Mouse (Mus musculus) stomach, embryonic 15.5 days (tissue): ENCODE measurements at regions not wholly inside any gene's neighbourhood (a gene's known extent, or its start where the extent isn't known, plus 50 kb on each side); places are given as distances from the start of the nearest gene placed in this dataset.
A peak's percentile ranks its signal among the peaks of the same experiment; 100 is the strongest.

Source experiments
- ATAC-seq: fragments of 200-750 bp; cut with Nextera tagmentation; 2 replicates; pipeline ENCODE4 v1.8.0; 2017; ENCODE audit warnings: low read depth, moderate number of reproducible peaks, moderate TSS enrichment; ENCODE audit not compliant: insufficient read depth, low FRiP score
- H3K27ac ChIP-seq: fragments of 300-500 bp; sonication (generic); 2 replicates; pipeline ENCODE4 v1.5.1; 2015; ENCODE audit warnings: mild to moderate bottlenecking, inconsistent platforms
- H3K27me3 ChIP-seq: fragments of 300-500 bp; sonication (generic); replicated peaks from 2 replicates; pipeline ENCODE4 v1.6.1; 2015; ENCODE audit warnings: inconsistent platforms
- H3K36me3 ChIP-seq: fragments of 300-500 bp; sonication (generic); 2 replicates; pipeline ENCODE4 v1.6.1; 2015; ENCODE audit warnings: inconsistent platforms
- H3K4me1 ChIP-seq: fragments of 300-500 bp; sonication (generic); 2 replicates; pipeline ENCODE4 v1.6.1; 2015; ENCODE audit warnings: inconsistent platforms
- H3K4me2 ChIP-seq: fragments of 300-500 bp; sonication (generic); 2 replicates; pipeline ENCODE4 v1.6.1; 2015; ENCODE audit warnings: mild to moderate bottlenecking, inconsistent platforms
- H3K4me3 ChIP-seq: fragments of 300-500 bp; sonication (generic); replicated peaks from 2 replicates; pipeline ENCODE4 v1.5.1; 2015; ENCODE audit warnings: inconsistent platforms
- H3K9ac ChIP-seq: fragments of 300-500 bp; sonication (generic); 2 replicates; pipeline ENCODE4 v1.6.1; 2015; ENCODE audit warnings: inconsistent platforms
- H3K9me3 ChIP-seq: fragments of 300-500 bp; sonication (generic); 2 replicates; pipeline ENCODE4 v1.6.1; 2016; ENCODE audit warnings: inconsistent platforms
- WGBS: fragments of 180-500 bp; shearing (Covaris S2); methylation state at CpG from one replicate; pipeline ENCODE4 v1.1.7; 2015; 5-methylcytosine and 5-hydroxymethylcytosine counted together

- Histone ChIP-seq H3K27me3 (no peaks in the 10 kb centered on the region), H3K36me3 (no peaks in the 10 kb centered on the region), H3K4me2 (no peak overlapping the region), H3K4me1 (no peaks in the 10 kb centered on the region), H3K9me3 (no peaks in the 10 kb centered on the region), H3K4me3 (no peak overlapping the region), H3K27ac (no peak overlapping the region), H3K9ac (no peak overlapping the region)
- ATAC-seq = no peak
- 80% methylated on average over 4 of the region's 4 CpGs for WGBS
Observed at GRCm38 (mm10) chr3:143750128-143750527, 454.9 kb downstream of the Lmo4 start.

GRCm38 (mm10) chr3:143743649-143744048 is 461.4 kb downstream of the Lmo4 start:
- Histone ChIP-seq H3K27me3 (no peaks in the 10 kb centered on the region), H3K36me3 (no peaks in the 10 kb centered on the region), H3K9ac (no peak overlapping the region), H3K27ac (peak overlapping the region; percentile 59; the same call in 1 of the 2 replicates), H3K9me3 (no peaks in the 10 kb centered on the region), H3K4me2 (peak overlapping the region; percentile 38), H3K4me3 (peak overlapping the region; percentile 18; the same call in 1 of the 2 replicates), H3K4me1 (0 out of 2 replicates have a peak, but pooled peaks cover 3% of the 10 kb centered on the region)
- no peak for ATAC-seq
- 35% methylated on average over 7 of the region's 7 CpGs for WGBS

GRCm38 (mm10) chr3:143742786-143743571 is 462.0 kb downstream of the Lmo4 start:
- Histone ChIP-seq H3K36me3 (no peaks in the 10 kb centered on the region), H3K27ac (peak overlapping the region; percentile 59; the same call in 1 of the 2 replicates), H3K27me3 (no peaks in the 10 kb centered on the region), H3K9ac (no peak overlapping the region), H3K4me3 (peak overlapping the region; percentile 18), H3K4me2 (peak overlapping the region; percentile 38), H3K9me3 (no peaks in the 10 kb centered on the region), H3K4me1 (0 out of 2 replicates have a peak, but pooled peaks cover 3% of the 10 kb centered on the region)
- WGBS = 48% methylated on average over 17 of the region's 17 CpGs
- ATAC-seq = peak; percentile 79

- ATAC-seq = no peak
- no peak overlapping the region for H3K27ac ChIP-seq
- no peaks in the 10 kb centered on the region for H3K9me3 ChIP-seq
- H3K27me3 ChIP-seq = no peaks in the 10 kb centered on the region
- no peak overlapping the region for H3K4me2 ChIP-seq
- H3K36me3 ChIP-seq = no peaks in the 10 kb centered on the region
- H3K4me3 ChIP-seq = no peak overlapping the region
- WGBS = 67% methylated on average over 3 of the region's 3 CpGs
- H3K4me1 ChIP-seq = 0 out of 2 replicates have a peak, but pooled peaks cover 1% of the 10 kb centered on the region
- H3K9ac ChIP-seq = no peak overlapping the region
Observed at GRCm38 (mm10) chr3:143738676-143739075, 466.3 kb downstream of the Lmo4 start.

GRCm38 (mm10) chr3:143737844-143738243 is 467.2 kb downstream of the Lmo4 start:
- H3K36me3 ChIP-seq = no peaks in the 10 kb centered on the region
- no peak overlapping the region for H3K4me2 ChIP-seq
- no peak overlapping the region for H3K9ac ChIP-seq
- H3K4me3 ChIP-seq = no peak overlapping the region
- no peak for ATAC-seq
- H3K27ac ChIP-seq = no peak overlapping the region
- H3K9me3 ChIP-seq = no peaks in the 10 kb centered on the region
- H3K27me3 ChIP-seq = no peaks in the 10 kb centered on the region
- no peaks in the 10 kb centered on the region for H3K4me1 ChIP-seq
- 79% methylated on average over 6 of the region's 6 CpGs for WGBS

GRCm38 (mm10) chr3:143736651-143737398 is 468.2 kb downstream of the Lmo4 start:
- no peak overlapping the region for H3K9ac ChIP-seq
- WGBS = 71% methylated on average over 6 of the region's 6 CpGs
- no peak overlapping the region for H3K4me2 ChIP-seq
- no peaks in the 10 kb centered on the region for H3K4me1 ChIP-seq
- no peaks in the 10 kb centered on the region for H3K27me3 ChIP-seq
- no peak overlapping the region for H3K27ac ChIP-seq
- H3K36me3 ChIP-seq = no peaks in the 10 kb centered on the region
- H3K4me3 ChIP-seq = no peak overlapping the region
- no peak for ATAC-seq
- no peaks in the 10 kb centered on the region for H3K9me3 ChIP-seq

GRCm38 (mm10) chr3:143734791-143735190 is 470.2 kb downstream of the Lmo4 start:
- Histone ChIP-seq H3K4me3 (no peak overlapping the region), H3K4me2 (no peak overlapping the region), H3K4me1 (no peaks in the 10 kb centered on the region), H3K9ac (no peak overlapping the region), H3K9me3 (no peaks in the 10 kb centered on the region), H3K27ac (no peak overlapping the region), H3K36me3 (no peaks in the 10 kb centered on the region), H3K27me3 (no peaks in the 10 kb centered on the region)
- no peak for ATAC-seq
- WGBS = 79% methylated on average over 2 of the region's 2 CpGs

GRCm38 (mm10) chr3:143732966-143733725 is 471.9 kb downstream of the Lmo4 start:
- no peaks in the 10 kb centered on the region for H3K27me3 ChIP-seq
- H3K9ac ChIP-seq = no peak overlapping the region
- no peaks in the 10 kb centered on the region for H3K4me1 ChIP-seq
- H3K36me3 ChIP-seq = no peaks in the 10 kb centered on the region
- no peak for ATAC-seq
- WGBS = 85% methylated on average over 8 of the region's 8 CpGs
- no peak overlapping the region for H3K4me2 ChIP-seq
- no peak overlapping the region for H3K27ac ChIP-seq
- no peak overlapping the region for H3K4me3 ChIP-seq
- H3K9me3 ChIP-seq = no peaks in the 10 kb centered on the region

- Histone ChIP-seq H3K4me3 (no peak overlapping the region), H3K27ac (peak overlapping the region; percentile 26; the same call in 1 of the 2 replicates), H3K9ac (no peak overlapping the region), H3K4me1 (no peaks in the 10 kb centered on the region), H3K36me3 (no peaks in the 10 kb centered on the region), H3K9me3 (no peaks in the 10 kb centered on the region), H3K27me3 (no peaks in the 10 kb centered on the region), H3K4me2 (no peak overlapping the region)
- no peak for ATAC-seq
- WGBS = 59% methylated on average over 8 of the region's 8 CpGs
Observed at GRCm38 (mm10) chr3:143729473-143730076, 475.4 kb downstream of the Lmo4 start.

- Histone ChIP-seq H3K27ac (no peak overlapping the region), H3K36me3 (no peaks in the 10 kb centered on the region), H3K4me2 (no peak overlapping the region), H3K9ac (no peak overlapping the region), H3K4me1 (no peaks in the 10 kb centered on the region), H3K4me3 (no peak overlapping the region), H3K9me3 (no peaks in the 10 kb centered on the region), H3K27me3 (no peaks in the 10 kb centered on the region)
- no peak for ATAC-seq
- 64% methylated on average over 2 of the region's 2 CpGs for WGBS
Observed at GRCm38 (mm10) chr3:143722571-143722970, 482.4 kb downstream of the Lmo4 start.

GRCm38 (mm10) chr3:143722082-143722481 is 482.9 kb downstream of the Lmo4 start:
- Histone ChIP-seq H3K4me3 (no peak overlapping the region), H3K9me3 (no peaks in the 10 kb centered on the region), H3K36me3 (no peaks in the 10 kb centered on the region), H3K27ac (no peak overlapping the region), H3K27me3 (no peaks in the 10 kb centered on the region), H3K4me1 (no peaks in the 10 kb centered on the region), H3K4me2 (no peak overlapping the region), H3K9ac (no peak overlapping the region)
- 77% methylated on average over 3 of the region's 3 CpGs for WGBS
- ATAC-seq = no peak
